ENCODE assay signal across 11 mouse cellular contexts in the genomic region with DNA sequence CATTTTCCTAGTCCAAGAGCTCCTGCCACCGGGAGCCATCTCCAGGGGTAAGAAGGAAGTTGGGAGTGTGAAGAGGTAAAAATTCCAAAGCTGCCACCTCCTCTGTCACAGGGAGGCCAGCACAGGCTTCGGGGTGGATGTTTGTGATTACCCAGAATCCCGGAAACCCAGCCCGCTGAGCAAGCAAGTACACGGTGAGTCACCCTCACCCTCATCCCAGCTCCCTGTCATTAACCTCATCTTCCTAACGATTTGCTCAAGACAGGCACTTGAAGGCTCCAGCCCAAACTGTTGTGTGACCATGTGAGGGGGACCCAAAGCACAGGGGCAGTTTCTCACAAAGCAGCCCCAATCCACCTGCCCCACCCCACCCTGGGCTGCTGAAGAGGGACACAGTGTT. TPM values are rescaled to one million over a fixed set of nuclear protein-coding genes. Genes with fewer than 3 reads are reported as not detected.
DNase-seq lines count a peak whose midpoint lies in the region; ATAC-seq and TF ChIP-seq lines count a peak whose summit lies in the region.
"Had no signal": no experiment of that assay in that cellular context is flagged by ENCODE, and none has a peak within 500 bp of the region (broad histone marks: within the 10 kb centered on the region; RNA-seq: fewer than 3 reads in every experiment).

No protein-coding gene starts in this region.

- no peak overlapping the region for H3K4me2 ChIP-seq in kidney, postnatal 0 days (ENCODE audit: low read length)
- H3K4me2 ChIP-seq in limb, embryonic 12.5 days = no peak overlapping the region

- TF ChIP-seq CTCF in kidney, postnatal 0 days (IDR thresholded peaks at IDR 0.05; ENCODE audit: low read depth) = no peak

- H3K4me3 ChIP-seq in kidney, postnatal 0 days (replicated peaks; ENCODE audit: low read depth, low read length) = no peak overlapping the region
- H3K4me3 ChIP-seq in limb, embryonic 12.5 days (replicated peaks) = no peak overlapping the region

- DNase-seq in adrenal gland, adult 2 months = peak; percentile 45
- DNase-seq in adrenal gland, adult 8-10 months = no peak
- DNase-seq in kidney, postnatal 0 days (ENCODE audit: low spot score) = peak; percentile 24
- DNase-seq in kidney, adult 8-10 months = no peak
- peak; percentile 74 for DNase-seq in NIH3T3 (ENCODE audit: low read depth)
- no peak for DNase-seq in thymus, postnatal 36 days
- no peak for DNase-seq in spleen, postnatal 36 days (ENCODE audit: low spot score in 2 of 2)
- DNase-seq: kidney, postnatal 36 days had no signal

- WGBS in kidney, postnatal 0 days = 30% methylated on average over 6 of the region's 6 CpGs
- 37% methylated on average over 6 of the region's 6 CpGs for WGBS in limb, embryonic 12.5 days

- H3K4me1 ChIP-seq in kidney, postnatal 0 days (replicated peaks; ENCODE audit: insufficient read depth, low read length) = peaks cover 12% of the 10 kb centered on the region; the same call in 1 of the 2 replicates
- H3K4me1 ChIP-seq in limb, embryonic 12.5 days (replicated peaks) = peaks cover 97% of the 10 kb centered on the region

- no peak overlapping the region for H3K9ac ChIP-seq in kidney, postnatal 0 days (ENCODE audit: low read depth, low read length)
- no peak overlapping the region for H3K9ac ChIP-seq in limb, embryonic 12.5 days (replicated peaks)
- H3K9ac ChIP-seq: liver, embryonic 14.5 days had no signal

- no peaks in the 10 kb centered on the region for H3K36me3 ChIP-seq in kidney, postnatal 0 days (ENCODE audit: insufficient read depth, low read length)
- no peaks in the 10 kb centered on the region for H3K36me3 ChIP-seq in limb, embryonic 12.5 days

- no peaks in the 10 kb centered on the region for H3K9me3 ChIP-seq in kidney, postnatal 0 days (replicated peaks; ENCODE audit: low read length)
- no peaks in the 10 kb centered on the region for H3K9me3 ChIP-seq in limb, embryonic 12.5 days

- no peak overlapping the region for H3K27ac ChIP-seq in kidney, postnatal 0 days
- peak overlapping the region; percentile 100 for H3K27ac ChIP-seq in limb, embryonic 12.5 days
- H3K27ac ChIP-seq: liver, embryonic 14.5 days had no signal

- no peak for ATAC-seq in kidney, postnatal 0 days (replicated peaks; ENCODE audit: low FRiP score, low read depth)
- ATAC-seq in limb, embryonic 12.5 days (ENCODE audit: insufficient number of reproducible peaks, insufficient read depth, low FRiP score, low TSS enrichment, low read depth) = no peak
- ATAC-seq: midbrain, embryonic 16.5 days had no signal

- H3K27me3 ChIP-seq in kidney, postnatal 0 days (ENCODE audit: insufficient read depth, low read length) = no peaks in the 10 kb centered on the region
- no peaks in the 10 kb centered on the region for H3K27me3 ChIP-seq in limb, embryonic 12.5 days

RNA-seq across cellular contexts. Expression of gene Dusp7, which starts 14.7 kb away (rescaled TPM):
- total RNA-seq in adrenal gland, adult 2 months (2021) = 10 to 100 TPM; 12.8 to 18.7 TPM
- 40.2 and 46.7 TPM in 2 replicates for polyA plus RNA-seq in adrenal gland, adult 2 months (2012; rRNA removed)
- total RNA-seq in adrenal gland, adult 8-10 months (2022) = 10 to 100 TPM; 13.1 to 22.0 (median 18.4) TPM
- 15.1 and 15.8 TPM in 2 replicates for polyA plus RNA-seq in kidney, postnatal 0 days (2015; fragmentation: Nextera tagmentation; extraction: Ambion mirVana)
- polyA plus RNA-seq in limb, embryonic 12.5 days (2016; fragmentation: Nextera tagmentation; extraction: Ambion mirVana) = 53.7 and 58.9 TPM in 2 replicates

Comparison
In these comparisons a context has a peak if more than half of its experiments do, and no peak if none do; other contexts are left out.
1. DNase-seq: peak in adrenal gland, adult 2 months (single experiment), kidney, postnatal 0 days (single experiment) and NIH3T3 (single experiment); none in adrenal gland, adult 8-10 months (single experiment), kidney, adult 8-10 months (0 of 2), thymus, postnatal 36 days (0 of 2) and spleen, postnatal 36 days (0 of 2).